ENCODE assay signal across 8 mouse cellular contexts in genomic region chr4:140770433-140770832, GRCm38 (mm10). TPM values are rescaled to one million over a fixed set of nuclear protein-coding genes. Genes with fewer than 3 reads are reported as not detected.
DNase-seq lines count a peak whose midpoint lies in the region; ATAC-seq and TF ChIP-seq lines count a peak whose summit lies in the region.

No protein-coding gene starts in this region.

- no peaks in the 10 kb centered on the region for H3K27me3 ChIP-seq in heart, postnatal 0 days (ENCODE audit: control insufficient read depth, insufficient read depth, low read length)

- TF ChIP-seq CTCF in left cerebral cortex, adult 2 months (IDR thresholded peaks at IDR 0.05): no peak
- TF ChIP-seq CTCF in embryonic fibroblast, embryonic 13.5 days (IDR thresholded peaks at IDR 0.05; ENCODE audit: borderline replicate concordance, insufficient read depth, low read length): no peak
- no peak for TF ChIP-seq CTCF in heart, postnatal 0 days (IDR thresholded peaks at IDR 0.05; ENCODE audit: low read depth)

- H3K36me3 ChIP-seq in heart, postnatal 0 days (replicated peaks; ENCODE audit: control insufficient read depth, insufficient read depth, low read length): no peaks in the 10 kb centered on the region

- no peaks in the 10 kb centered on the region for H3K4me1 ChIP-seq in embryonic fibroblast, embryonic 13.5 days (ENCODE audit: control insufficient read depth, insufficient read depth, low read length)
- H3K4me1 ChIP-seq in heart, postnatal 0 days (ENCODE audit: control insufficient read depth, insufficient read depth): no peaks in the 10 kb centered on the region

- H3K9ac ChIP-seq in heart, postnatal 0 days (replicated peaks; ENCODE audit: low read depth, low read length): 0 out of 2 replicates have a peak overlapping the region, but pooled peaks have one; percentile 8

- ATAC-seq in heart, postnatal 0 days (ENCODE audit: insufficient read depth, low read depth): peak; percentile 58
- peak; percentile 64 for ATAC-seq in megakaryocyte progenitor cell, adult 5-6 weeks (replicated peaks; ENCODE audit: poor library complexity)

- TF ChIP-seq POLR2A in embryonic fibroblast, embryonic 13.5 days (IDR thresholded peaks at IDR 0.05; ENCODE audit: low read depth, low read length): no peak

- peak overlapping the region; percentile 53 for H3K4me2 ChIP-seq in heart, postnatal 0 days (ENCODE audit: low read depth, low read length)

- no peak overlapping the region for H3K27ac ChIP-seq in left cerebral cortex, adult 2 months
- H3K27ac ChIP-seq in embryonic fibroblast, embryonic 13.5 days (ENCODE audit: insufficient read depth, low read length): no peak overlapping the region
- 0 out of 2 replicates have a peak overlapping the region, but pooled peaks have one; percentile 5 for H3K27ac ChIP-seq in heart, postnatal 0 days (ENCODE audit: low read depth)

- no peak for TF ChIP-seq EP300 in heart, postnatal 0 days (IDR thresholded peaks at IDR 0.05; ENCODE audit: low read depth)

- peak overlapping the region; percentile 22; the same call in 1 of the 2 replicates for H3K4me3 ChIP-seq in left cerebral cortex, adult 2 months
- peak overlapping the region; percentile 39 for H3K4me3 ChIP-seq in embryonic fibroblast, embryonic 13.5 days (ENCODE audit: insufficient read depth, low read length)
- peak overlapping the region; percentile 40 for H3K4me3 ChIP-seq in heart, postnatal 0 days (ENCODE audit: low read depth, low read length)

- no peak for DNase-seq in left cerebral cortex, adult 2 months (ENCODE audit: extremely low spot score in 1 of 2, low spot score in 2 of 2)
- no peak for DNase-seq in left cerebral cortex, postnatal 36 days (ENCODE audit: low spot score in 2 of 2)
- DNase-seq in heart, postnatal 0 days (ENCODE audit: low spot score): peak; percentile 53
- peak; percentile 75 to 81 for DNase-seq in kidney, postnatal 4 days
- no peak for DNase-seq in thymus, postnatal 25 days
- no peak for DNase-seq in thymus, adult 18-20 months

- 11% methylated on average over 13 of the region's 13 CpGs for WGBS in heart, postnatal 0 days

- H3K9me3 ChIP-seq in heart, postnatal 0 days (replicated peaks; ENCODE audit: control insufficient read depth, low read length): no peaks in the 10 kb centered on the region

- intact Hi-C loops in left cerebral cortex, adult 2 months (cut with DNase I): no loop called here
- intact Hi-C loops in left cerebral cortex, postnatal 36 days (cut with DNase I): no loop called here

RNA-seq across cellular contexts. Expression of gene Padi4, which starts 3.6 kb away (rescaled TPM):
- under 1 TPM in 1 of 2 experiments, not detected in 1; 0.14 TPM for total RNA-seq in left cerebral cortex, adult 2 months (2021)
- not detected for total RNA-seq in left cerebral cortex, postnatal 36 days (2021)
- not detected in 2 replicates for polyA plus RNA-seq in embryonic fibroblast, embryonic 13.5 days (2011; ENCODE audit: insufficient read length, low read depth, missing spikeins)
- total RNA-seq in heart, postnatal 0 days (2014; rRNA removed; ENCODE audit: low replicate concordance): 2.4 and 2.7 TPM in 2 replicates
- 1.1 and 1.2 TPM in 2 replicates for polyA plus RNA-seq in heart, postnatal 0 days (2015; fragmentation: Nextera tagmentation; extraction: Ambion mirVana)
- total RNA-seq in megakaryocyte progenitor cell, adult 5-6 weeks (2015): 4.6 and 4.9 TPM in 2 replicates
- total RNA-seq in megakaryocyte progenitor cell, adult 5-6 weeks (2017): 6.9 and 9.3 TPM in 2 replicates

RNA-seq across cellular contexts. Expression of gene Padi6, which starts 28.0 kb away (rescaled TPM):
- not detected for total RNA-seq in left cerebral cortex, adult 2 months (2021)
- total RNA-seq in left cerebral cortex, postnatal 36 days (2021): 1 to 10 TPM in 1 of 2 experiments, under 1 TPM in 1; 0.34 to 1.2 TPM
- polyA plus RNA-seq in embryonic fibroblast, embryonic 13.5 days (2011; ENCODE audit: insufficient read length, low read depth, missing spikeins): not detected in 2 replicates
- total RNA-seq in heart, postnatal 0 days (2014; rRNA removed; ENCODE audit: low replicate concordance): not detected in 2 replicates
- 0.07 TPM in 1 of 2 replicates, not detected in the other for polyA plus RNA-seq in heart, postnatal 0 days (2015; fragmentation: Nextera tagmentation; extraction: Ambion mirVana)
- not detected in 2 replicates for total RNA-seq in megakaryocyte progenitor cell, adult 5-6 weeks (2015)
- total RNA-seq in megakaryocyte progenitor cell, adult 5-6 weeks (2017): not detected in 2 replicates

RNA-seq across cellular contexts. Expression of gene Padi3, which starts 40.0 kb away (rescaled TPM):
- total RNA-seq in left cerebral cortex, adult 2 months (2021): not detected
- not detected for total RNA-seq in left cerebral cortex, postnatal 36 days (2021)
- polyA plus RNA-seq in embryonic fibroblast, embryonic 13.5 days (2011; ENCODE audit: insufficient read length, low read depth, missing spikeins): not detected in 2 replicates
- total RNA-seq in heart, postnatal 0 days (2014; rRNA removed; ENCODE audit: low replicate concordance): 0.04 TPM in 1 of 2 replicates, not detected in the other
- polyA plus RNA-seq in heart, postnatal 0 days (2015; fragmentation: Nextera tagmentation; extraction: Ambion mirVana): 0.11 TPM in 2 replicates
- not detected in 2 replicates for total RNA-seq in megakaryocyte progenitor cell, adult 5-6 weeks (2015)
- total RNA-seq in megakaryocyte progenitor cell, adult 5-6 weeks (2017): 0.07 and 0.46 TPM in 2 replicates

Comparison
In these comparisons a context has a peak if more than half of its experiments do, and no peak if none do; other contexts are left out.
1. DNase-seq: peak in heart, postnatal 0 days (single experiment) and kidney, postnatal 4 days (2 of 2); none in left cerebral cortex, adult 2 months (0 of 2), left cerebral cortex, postnatal 36 days (0 of 2), thymus, postnatal 25 days (single experiment) and thymus, adult 18-20 months (0 of 2).
2. Peak in every context shown above with its lines, with median percentiles within 50 percentile points of each other: H3K4me3 ChIP-seq.